Mouse (Mus musculus): ENCODE data around the gene Got2.

Got2 gene

GRCm38 (mm10) chr8:95888285-95889136 is at the start of gene Got2:
Gene Got2 (minus strand): TSS chr8:95888547.
- DNase-seq (ENCODE audit: low read depth, low spot score) = peak; percentile 95

GRCm38 (mm10) chr8:95932841-95933240 is 44.5 kb upstream of the Got2 start:
- no peak for DNase-seq (ENCODE audit: low read depth, low spot score)

- no peak for DNase-seq (ENCODE audit: low read depth, low spot score)
Observed at GRCm38 (mm10) chr8:95929821-95930220, 41.5 kb upstream of the Got2 start.

- DNase-seq (ENCODE audit: low read depth, low spot score) = peak; percentile 47
Observed at GRCm38 (mm10) chr8:95916106-95916505, 27.8 kb upstream of the Got2 start.

GRCm38 (mm10) chr8:95914905-95915643 is 26.7 kb upstream of the Got2 start:
- DNase-seq (ENCODE audit: low read depth, low spot score) = peak; percentile 59

- no peak for DNase-seq (ENCODE audit: low read depth, low spot score)
Observed at GRCm38 (mm10) chr8:95911240-95911639, 22.9 kb upstream of the Got2 start.

GRCm38 (mm10) chr8:95907885-95908284 is 19.5 kb upstream of the Got2 start:
- DNase-seq (ENCODE audit: low read depth, low spot score) = no peak

- no peak for DNase-seq (ENCODE audit: low read depth, low spot score)
Observed at GRCm38 (mm10) chr8:95906738-95907137, 18.4 kb upstream of the Got2 start.

- DNase-seq (ENCODE audit: low read depth, low spot score) = no peak
Observed at GRCm38 (mm10) chr8:95901864-95902263, 13.5 kb upstream of the Got2 start.

- no peak for DNase-seq (ENCODE audit: low read depth, low spot score)
Observed at GRCm38 (mm10) chr8:95893701-95894100, 5.4 kb upstream of the Got2 start.

GRCm38 (mm10) chr8:95887578-95888284 is 616 bp downstream of the Got2 start:
- DNase-seq (ENCODE audit: low read depth, low spot score) = peak; percentile 58

- peak; percentile 33 for DNase-seq (ENCODE audit: low read depth, low spot score)
Observed at GRCm38 (mm10) chr8:95886647-95887577, 1.4 kb downstream of the Got2 start.

GRCm38 (mm10) chr8:95885966-95886365 is 2.4 kb downstream of the Got2 start:
- DNase-seq (ENCODE audit: low read depth, low spot score) = no peak

GRCm38 (mm10) chr8:95885271-95885841 is 3.0 kb downstream of the Got2 start:
- peak; percentile 10 for DNase-seq (ENCODE audit: low read depth, low spot score)

GRCm38 (mm10) chr8:95884491-95884890 is 3.9 kb downstream of the Got2 start:
- no peak for DNase-seq (ENCODE audit: low read depth, low spot score)

- no peak for DNase-seq (ENCODE audit: low read depth, low spot score)
Observed at GRCm38 (mm10) chr8:95882191-95882590, 6.2 kb downstream of the Got2 start.

- no peak for DNase-seq (ENCODE audit: low read depth, low spot score)
Observed at GRCm38 (mm10) chr8:95881576-95881975, 6.8 kb downstream of the Got2 start.

- no peak for DNase-seq (ENCODE audit: low read depth, low spot score)
Observed at GRCm38 (mm10) chr8:95879823-95880222, 8.5 kb downstream of the Got2 start.

- peak; percentile 18 for DNase-seq (ENCODE audit: low read depth, low spot score)
Observed at GRCm38 (mm10) chr8:95878176-95878962, 10.0 kb downstream of the Got2 start.

- DNase-seq (ENCODE audit: low read depth, low spot score) = no peak
Observed at GRCm38 (mm10) chr8:95875270-95875669, 13.1 kb downstream of the Got2 start.

Data from CD4-positive helper T cell, adult 2 months (primary cell).